Mouse (Mus musculus) midbrain, postnatal 0 days (tissue): ENCODE measurements around the gene Clrn3. TPM values are rescaled to one million over a fixed set of nuclear protein-coding genes. Genes with fewer than 3 reads are reported as not detected.

Experiments
- ATAC-seq: fragments of 200-750 bp; cut with Nextera tagmentation; 2 replicates; pipeline ENCODE4 v1.8.0; 2017; ENCODE audit warnings: moderate number of reproducible peaks, mild to moderate bottlenecking, moderate TSS enrichment, moderate library complexity; ENCODE audit not compliant: low FRiP score
- DNase-seq: peaks from one replicate; pipeline ENCODE4 v3.0.0-alpha.2; 2015; ENCODE audit warnings: low spot score
- H3K27ac ChIP-seq: fragments of 300-500 bp; sonication (generic); 2 replicates; pipeline ENCODE4 v1.5.1; 2014; ENCODE audit warnings: low read depth, mild to moderate bottlenecking, low read length, mixed read lengths
- H3K27me3 ChIP-seq: fragments of 300-500 bp; sonication (generic); 2 replicates; pipeline ENCODE4 v1.6.1; 2014; ENCODE audit warnings: low read length, control low read depth, mixed read lengths; ENCODE audit not compliant: insufficient read depth
- H3K36me3 ChIP-seq: fragments of 300-500 bp; sonication (generic); 2 replicates; pipeline ENCODE4 v1.6.1; 2014; ENCODE audit warnings: low read length, control low read depth, mixed read lengths; ENCODE audit not compliant: insufficient read depth
- H3K4me1 ChIP-seq: fragments of 300-500 bp; sonication (generic); 2 replicates; pipeline ENCODE4 v1.6.1; 2014; ENCODE audit warnings: mild to moderate bottlenecking, control low read depth, antibody characterized with exemption, low read length, mixed read lengths; ENCODE audit not compliant: insufficient read depth
- H3K4me2 ChIP-seq: fragments of 300-500 bp; sonication (generic); 2 replicates; pipeline ENCODE4 v1.6.1; 2014; ENCODE audit warnings: low read depth, mild to moderate bottlenecking, low read length, mixed read lengths; ENCODE audit not compliant: poor library complexity, severe bottlenecking
- H3K4me3 ChIP-seq: fragments of 300-500 bp; sonication (generic); 2 replicates; pipeline ENCODE4 v1.5.1; 2014; ENCODE audit warnings: low read depth, mild to moderate bottlenecking, low read length, moderate library complexity
- H3K9ac ChIP-seq: fragments of 300-500 bp; sonication (generic); replicated peaks from 2 replicates; pipeline ENCODE4 v1.6.1; 2014; ENCODE audit warnings: mild to moderate bottlenecking, low read length, moderate library complexity, mixed read lengths; ENCODE audit not compliant: poor library complexity, severe bottlenecking
- H3K9me3 ChIP-seq: fragments of 300-500 bp; sonication (generic); 2 replicates; pipeline ENCODE4 v1.6.1; 2016; ENCODE audit warnings: low read length, control low read depth
- CTCF ChIP-seq: IDR thresholded peaks from 2 replicates; pipeline ENCODE4 v1.5.1; 2016; ENCODE audit warnings: antibody characterized with exemption, mild to moderate bottlenecking
- WGBS: fragments of 180-500 bp; shearing (Covaris S2); extraction: QIAGEN DNeasy Blood & Tissue Kit; methylation state at CpG from one replicate; pipeline ENCODE4 v1.1.7; 2014; 5-methylcytosine and 5-hydroxymethylcytosine counted together
- polyA plus RNA-seq: library from polyadenylated mRNA; unstranded; fragments of >200 nt; fragmentation: Nextera tagmentation; extraction: Ambion mirVana; gene quantifications from 2 replicates; pipeline ENCODE4 v1.2.1, GENCODE M21; 2015
- total RNA-seq: library from RNA; depleted of rRNA; stranded (reverse); fragments of >200 nt; gene quantifications from 2 replicates; pipeline ENCODE4 v1.2.3, GENCODE M21; 2014

The Clrn3 gene
- total and polyA plus RNA-seq, 2 experiments from 2014 or later: not detected

- Histone ChIP-seq H3K9ac (no peak overlapping the region), H3K4me3 (no peak overlapping the region), H3K4me2 (no peak overlapping the region), H3K9me3 (no peaks in the 10 kb centered on the region), H3K36me3 (no peaks in the 10 kb centered on the region), H3K27me3 (no peaks in the 10 kb centered on the region), H3K4me1 (peaks cover 7% of the 10 kb centered on the region; the same call in 1 of the 2 replicates), H3K27ac (no peak overlapping the region)
- WGBS: 67% methylated on average over 2 of the region's 2 CpGs
- DNase-seq: no peak
- ATAC-seq: no peak
- no peak for TF ChIP-seq CTCF
Observed at GRCm38 (mm10) chr7:135534548-135535189, 6.2 kb upstream of the Clrn3 start.

- Histone ChIP-seq H3K9me3 (no peaks in the 10 kb centered on the region), H3K9ac (no peak overlapping the region), H3K27me3 (no peaks in the 10 kb centered on the region), H3K27ac (no peak overlapping the region), H3K4me2 (no peak overlapping the region), H3K4me1 (no peaks in the 10 kb centered on the region), H3K4me3 (no peak overlapping the region), H3K36me3 (no peaks in the 10 kb centered on the region)
- no peak for TF ChIP-seq CTCF
- no peak for DNase-seq
- no peak for ATAC-seq
- 92% methylated on average over 2 of the region's 2 CpGs for WGBS
Observed at GRCm38 (mm10) chr7:135529068-135529467, 614 bp upstream of the Clrn3 start.

- Histone ChIP-seq H3K27ac (no peak overlapping the region), H3K27me3 (no peaks in the 10 kb centered on the region), H3K9ac (no peak overlapping the region), H3K4me2 (no peak overlapping the region), H3K4me1 (no peaks in the 10 kb centered on the region), H3K4me3 (no peak overlapping the region), H3K36me3 (no peaks in the 10 kb centered on the region), H3K9me3 (no peaks in the 10 kb centered on the region)
- DNase-seq: no peak
- no peak for TF ChIP-seq CTCF
- WGBS: 81% methylated on average over 3 of the region's 3 CpGs
- ATAC-seq: no peak
Observed at GRCm38 (mm10) chr7:135527169-135527568, 1.3 kb downstream of the Clrn3 start.

GRCm38 (mm10) chr7:135526574-135527152 is 1.8 kb downstream of the Clrn3 start:
- no peaks in the 10 kb centered on the region for H3K36me3 ChIP-seq

GRCm38 (mm10) chr7:135524424-135524967 is 4.0 kb downstream of the Clrn3 start:
- TF ChIP-seq CTCF: no peak
- no peak overlapping the region for H3K4me2 ChIP-seq
- no peaks in the 10 kb centered on the region for H3K4me1 ChIP-seq
- no peak overlapping the region for H3K9ac ChIP-seq
- H3K27me3 ChIP-seq: no peaks in the 10 kb centered on the region
- 85% methylated on average over 6 of the region's 6 CpGs for WGBS
- no peak for ATAC-seq
- no peaks in the 10 kb centered on the region for H3K36me3 ChIP-seq
- no peak for DNase-seq
- no peak overlapping the region for H3K27ac ChIP-seq
- H3K9me3 ChIP-seq: no peaks in the 10 kb centered on the region
- H3K4me3 ChIP-seq: no peak overlapping the region

More at GRCm38 (mm10) chr7:135526574-135527152, 1.8 kb downstream of the Clrn3 start:
- Histone ChIP-seq H3K9me3 (no peaks in the 10 kb centered on the region), H3K27me3 (no peaks in the 10 kb centered on the region), H3K27ac (no peak overlapping the region), H3K4me2 (no peak overlapping the region), H3K4me1 (no peaks in the 10 kb centered on the region), H3K4me3 (no peak overlapping the region), H3K9ac (no peak overlapping the region)
- no peak for TF ChIP-seq CTCF
- WGBS: 91% methylated on average over 3 of the region's 3 CpGs
- no peak for ATAC-seq
- no peak for DNase-seq

GRCm38 (mm10) chr7:135523981-135524380 is 4.5 kb downstream of the Clrn3 start:
- no peak overlapping the region for H3K9ac ChIP-seq
- no peaks in the 10 kb centered on the region for H3K9me3 ChIP-seq
- no peaks in the 10 kb centered on the region for H3K4me1 ChIP-seq
- H3K27me3 ChIP-seq: no peaks in the 10 kb centered on the region
- TF ChIP-seq CTCF: no peak
- no peak overlapping the region for H3K4me2 ChIP-seq
- 58% methylated on average over 4 of the region's 4 CpGs for WGBS
- no peak for ATAC-seq
- no peak overlapping the region for H3K4me3 ChIP-seq
- no peaks in the 10 kb centered on the region for H3K36me3 ChIP-seq
- no peak overlapping the region for H3K27ac ChIP-seq
- DNase-seq: no peak
